Mouse (Mus musculus) cerebellum, postnatal 36 days (tissue): ENCODE measurements at regions not wholly inside any gene's neighbourhood (a gene's known extent, or its start where the extent isn't known, plus 50 kb on each side); places are given as distances from the start of the nearest gene placed in this dataset.

ENCODE experiments used
- DNase-seq, 2 experiments: peaks; one replicate each; pipeline ENCODE4 v3.0.0; 2021 to 2022; ENCODE audit warnings: mixed read lengths in 2 of 2

- DNase-seq = no peak
These were observed 81.9 kb upstream of the Rbpj start for GRCm38 (mm10) chr5:53384026-53384425.

GRCm38 (mm10) chr5:53385513-53386148, 80.3 kb upstream of the Rbpj start:
- DNase-seq = no peak

- no peak for DNase-seq
These were observed 72.4 kb upstream of the Rbpj start for GRCm38 (mm10) chr5:53393571-53393970.

- DNase-seq = no peak
These were observed 71.4 kb upstream of the Rbpj start for GRCm38 (mm10) chr5:53394560-53394959.

- DNase-seq = no peak
These were observed 67.4 kb upstream of the Rbpj start for GRCm38 (mm10) chr5:53398428-53399058.

GRCm38 (mm10) chr5:53401093-53401492, 64.9 kb upstream of the Rbpj start:
- DNase-seq = no peak

- no peak for DNase-seq
These were observed 63.9 kb upstream of the Rbpj start for GRCm38 (mm10) chr5:53402022-53402421.

- DNase-seq = no peak
These were observed 63.3 kb upstream of the Rbpj start for GRCm38 (mm10) chr5:53402619-53403151.

GRCm38 (mm10) chr5:53405929-53406328, 60.0 kb upstream of the Rbpj start:
- no peak for DNase-seq

GRCm38 (mm10) chr5:53407646-53408045, 58.3 kb upstream of the Rbpj start:
- DNase-seq = no peak

- DNase-seq = no peak
These were observed 57.7 kb upstream of the Rbpj start for GRCm38 (mm10) chr5:53408235-53408634.

- no peak for DNase-seq
These were observed 56.2 kb upstream of the Rbpj start for GRCm38 (mm10) chr5:53409740-53410139.

GRCm38 (mm10) chr5:53412391-53413075, 53.4 kb upstream of the Rbpj start:
- no peak for DNase-seq

- no peak for DNase-seq
These were observed 52.3 kb upstream of the Rbpj start for GRCm38 (mm10) chr5:53413677-53414076.

- DNase-seq = no peak
These were observed 50.5 kb upstream of the Rbpj start for GRCm38 (mm10) chr5:53415472-53415871.
